Mouse (Mus musculus) gastrocnemius, postnatal 36 days (tissue): ENCODE data around the gene Ift140. TPM values are rescaled to one million over a fixed set of nuclear protein-coding genes. Genes with fewer than 3 reads are reported as not detected.
"Not testable (repeated sequence)": the region's sequence is repeated elsewhere in the genome, so short reads cannot be mapped to it uniquely, and the experiment has no call there.

Experiments used
- DNase-seq, 2 experiments: peaks; one replicate each; pipeline ENCODE4 v3.0.0; 2022
- intact Hi-C: fragments of 180-260 bp; cut with DNase I; formaldehyde crosslinking; loops from one replicate; pipeline ENCODE4 v1.15.1; 2025
- total RNA-seq, 2 experiments: library from RNA; stranded (reverse); gene quantifications; 2 replicates each; pipeline ENCODE4 v1.2.3; 2021

Gene Ift140
- total RNA-seq, 2 experiments from 2014 or later = 1.7 to 2.0 TPM

GRCm38 (mm10) chr17:25114908-25115645 is 99.2 kb downstream of the Ift140 start:
- intact Hi-C loops = loop anchor here (5.0 kb wide), 1 partner anchor 67 kb away; the partner anchor contains the start of gene BC003965
- no peak for DNase-seq

- DNase-seq = peak; percentile 94 to 95
- intact Hi-C loops = loop anchor here (5.0 kb wide), 1 partner anchor 66 kb away; the partner anchor contains the start of gene BC003965
These were observed 100.0 kb downstream of the Ift140 start, which contains the start of gene Telo2 for GRCm38 (mm10) chr17:25115664-25116432. Telo2 (minus strand) TSS chr17:25115967.

GRCm38 (mm10) chr17:25117263-25117662 is 101.4 kb downstream of the Ift140 start:
- DNase-seq = no peak
- intact Hi-C loops = loop anchor here (5.0 kb wide), 1 partner anchor 65 kb away; the partner anchor contains the start of gene BC003965

- intact Hi-C loops = no loop called here
- DNase-seq = no peak
These were observed 104.5 kb downstream of the Ift140 start, which contains the start of gene Ptx4 for GRCm38 (mm10) chr17:25120406-25120805. Ptx4 (plus strand) TSS chr17:25120760.

- DNase-seq = no peak
- intact Hi-C loops = no loop called here
These were observed 108.1 kb downstream of the Ift140 start for GRCm38 (mm10) chr17:25123979-25124378.

GRCm38 (mm10) chr17:25125442-25126060 is 109.7 kb downstream of the Ift140 start:
- intact Hi-C loops = not testable (repeated sequence)

GRCm38 (mm10) chr17:25127079-25127478 is 111.2 kb downstream of the Ift140 start:
- intact Hi-C loops = no loop called here
- DNase-seq = no peak

More at GRCm38 (mm10) chr17:25125442-25126060, 109.7 kb downstream of the Ift140 start:
- not testable (repeated sequence) for DNase-seq

GRCm38 (mm10) chr17:25127681-25128080 is 111.8 kb downstream of the Ift140 start:
- intact Hi-C loops = no loop called here
- no peak for DNase-seq

- intact Hi-C loops = no loop called here
- DNase-seq = no peak
These were observed 114.2 kb downstream of the Ift140 start for GRCm38 (mm10) chr17:25130060-25130459.

- intact Hi-C loops = no loop called here
- DNase-seq = peak; percentile 90 to 92
These were observed 117.4 kb downstream of the Ift140 start, which contains the start of gene Clcn7 for GRCm38 (mm10) chr17:25133275-25133698. Clcn7 (plus strand) TSS chr17:25133391.

GRCm38 (mm10) chr17:25135622-25136021 is 119.7 kb downstream of the Ift140 start:
- intact Hi-C loops = no loop called here
- no peak for DNase-seq

GRCm38 (mm10) chr17:25138803-25139202 is 122.9 kb downstream of the Ift140 start:
- no peak for DNase-seq
- intact Hi-C loops = no loop called here

- DNase-seq = no peak
- intact Hi-C loops = no loop called here
These were observed 124.1 kb downstream of the Ift140 start for GRCm38 (mm10) chr17:25139960-25140359.

Other genes with a start within 250 kb of the Ift140 start
- gene Meiob, start 211.8 kb upstream of the Ift140 start, total RNA-seq = not detected
- 10 to 100 TPM; 66.0 to 77.0 TPM for gene Hagh, start 175.9 kb upstream of the Ift140 start, total RNA-seq
- gene Fahd1, start 165.7 kb upstream of the Ift140 start, total RNA-seq = 10 to 100 TPM; 40.3 to 42.1 TPM
- 1 to 10 TPM; 3.3 to 3.8 TPM for gene Igfals, start 150.1 kb upstream of the Ift140 start, total RNA-seq
- gene Nubp2, start 129.7 kb upstream of the Ift140 start, total RNA-seq = 10 to 100 TPM; 10.0 TPM
- gene Spsb3, start 129.4 kb upstream of the Ift140 start, total RNA-seq = 10 to 100 TPM; 25.4 to 31.0 TPM
- gene Eme2, start 121.0 kb upstream of the Ift140 start, total RNA-seq = 10 to 100 TPM in 1 of 2 experiments, 1 to 10 TPM in 1; 9.3 to 10.2 TPM
- 10 to 100 TPM; 84.6 to 90.2 TPM for gene Mrps34, start 121.0 kb upstream of the Ift140 start, total RNA-seq
- 10 to 100 TPM; 10.3 to 11.7 TPM for gene Nme3, start 119.6 kb upstream of the Ift140 start, total RNA-seq
- 10 to 100 TPM; 16.2 to 24.4 TPM for gene Mapk8ip3, start 79.1 kb upstream of the Ift140 start, total RNA-seq
- gene Jpt2, start 55.4 kb upstream of the Ift140 start, total RNA-seq = 1 to 10 TPM; 6.2 to 6.8 TPM
- gene Cramp1l, start 297 bp upstream of the Ift140 start, total RNA-seq = 1 to 10 TPM; 5.9 to 7.1 TPM
- 10 to 100 TPM; 10.3 to 10.7 TPM for gene Tmem204, start 67.5 kb downstream of the Ift140 start, total RNA-seq
- gene Telo2, start 99.9 kb downstream of the Ift140 start, total RNA-seq = 1 to 10 TPM; 4.2 to 6.1 TPM
- gene Ptx4, start 104.7 kb downstream of the Ift140 start, total RNA-seq = 1 to 10 TPM; 3.7 to 4.3 TPM
- 10 to 100 TPM; 13.7 to 14.9 TPM for gene Clcn7, start 117.3 kb downstream of the Ift140 start, total RNA-seq
- not detected for gene Ccdc154, start 146.4 kb downstream of the Ift140 start, total RNA-seq
- gene Gm38655, start 159.4 kb downstream of the Ift140 start, total RNA-seq = not detected
- gene BC003965, start 168.5 kb downstream of the Ift140 start, total RNA-seq = 10 to 100 TPM; 12.3 to 13.8 TPM
- gene Unkl, start 172.3 kb downstream of the Ift140 start, total RNA-seq = 1 to 10 TPM; 4.9 to 5.6 TPM
- 10 to 100 TPM; 13.8 to 14.1 TPM for gene Gnptg, start 224.0 kb downstream of the Ift140 start, total RNA-seq
- 10 to 100 TPM; 15.8 to 18.4 TPM for gene Tsr3, start 224.1 kb downstream of the Ift140 start, total RNA-seq
- not detected for gene Baiap3, start 240.3 kb downstream of the Ift140 start, total RNA-seq